Mouse (Mus musculus) midbrain, embryonic 16.5 days (tissue): ENCODE data around the gene Hmox2. TPM values are rescaled to one million over a fixed set of nuclear protein-coding genes. Genes with fewer than 3 reads are reported as not detected.

Source experiments
- ATAC-seq: fragments of 200-750 bp; cut with Nextera tagmentation; 2 replicates; pipeline ENCODE4 v1.8.0; 2017; ENCODE audit warnings: moderate TSS enrichment
- H3K27ac ChIP-seq: fragments of 300-500 bp; sonication (generic); 2 replicates; pipeline ENCODE4 v1.5.1; 2014; ENCODE audit warnings: mild to moderate bottlenecking, low read length, mixed read lengths
- H3K27me3 ChIP-seq: fragments of 300-500 bp; sonication (generic); 2 replicates; pipeline ENCODE4 v1.6.1; 2014; ENCODE audit warnings: low read depth, low read length, mixed read lengths; ENCODE audit not compliant: control insufficient read depth, insufficient read depth
- H3K36me3 ChIP-seq: fragments of 300-500 bp; sonication (generic); 2 replicates; pipeline ENCODE4 v1.6.1; 2014; ENCODE audit warnings: mild to moderate bottlenecking, low read length, moderate library complexity, mixed read lengths; ENCODE audit not compliant: control insufficient read depth, insufficient read depth
- H3K4me1 ChIP-seq: fragments of 300-500 bp; sonication (generic); 2 replicates; pipeline ENCODE4 v1.6.1; 2014; ENCODE audit warnings: mild to moderate bottlenecking, low read length, mixed read lengths; ENCODE audit not compliant: control insufficient read depth, insufficient read depth
- H3K4me2 ChIP-seq: fragments of 300-500 bp; sonication (generic); 2 replicates; pipeline ENCODE4 v1.6.1; 2014; ENCODE audit warnings: mild to moderate bottlenecking, low read length, mixed read lengths
- H3K4me3 ChIP-seq: fragments of 300-500 bp; sonication (generic); 2 replicates; pipeline ENCODE4 v1.5.1; 2014; ENCODE audit warnings: low read depth, mild to moderate bottlenecking, low read length, moderate library complexity, mixed read lengths
- H3K9ac ChIP-seq: fragments of 300-500 bp; sonication (generic); 2 replicates; pipeline ENCODE4 v1.6.1; 2014; ENCODE audit warnings: low read depth, low read length, mixed read lengths
- H3K9me3 ChIP-seq: fragments of 300-500 bp; sonication (generic); replicated peaks from 2 replicates; pipeline ENCODE4 v1.6.1; 2014; ENCODE audit warnings: mild to moderate bottlenecking, low read length, mixed read lengths; ENCODE audit not compliant: control insufficient read depth, poor library complexity, severe bottlenecking
- WGBS: fragments of 180-500 bp; shearing (Covaris S2); extraction: QIAGEN DNeasy Blood & Tissue Kit; methylation state at CpG from one replicate; pipeline ENCODE4 v1.1.7; 2014; 5-methylcytosine and 5-hydroxymethylcytosine counted together
- polyA plus RNA-seq: library from polyadenylated mRNA; unstranded; fragments of >200 nt; fragmentation: Nextera tagmentation; extraction: Ambion mirVana; gene quantifications from 2 replicates; pipeline ENCODE4 v1.2.1, GENCODE M21; 2015

Hmox2 gene
- polyA plus RNA-seq, 1 experiment from 2014 or later = 102 TPM

GRCm38 (mm10) chr16:4722128-4722914 lies 3.8 kb upstream of the Hmox2 start:
- no peak for ATAC-seq
- H3K4me3 ChIP-seq = no peak overlapping the region
- no peaks in the 10 kb centered on the region for H3K36me3 ChIP-seq
- WGBS = 83% methylated on average over 7 of the region's 7 CpGs
- H3K27ac ChIP-seq = no peak overlapping the region
- no peak overlapping the region for H3K9ac ChIP-seq
- H3K4me2 ChIP-seq = no peak overlapping the region
- no peaks in the 10 kb centered on the region for H3K27me3 ChIP-seq
- no peaks in the 10 kb centered on the region for H3K9me3 ChIP-seq
- H3K4me1 ChIP-seq = peaks cover 16% of the 10 kb centered on the region

DNA sequence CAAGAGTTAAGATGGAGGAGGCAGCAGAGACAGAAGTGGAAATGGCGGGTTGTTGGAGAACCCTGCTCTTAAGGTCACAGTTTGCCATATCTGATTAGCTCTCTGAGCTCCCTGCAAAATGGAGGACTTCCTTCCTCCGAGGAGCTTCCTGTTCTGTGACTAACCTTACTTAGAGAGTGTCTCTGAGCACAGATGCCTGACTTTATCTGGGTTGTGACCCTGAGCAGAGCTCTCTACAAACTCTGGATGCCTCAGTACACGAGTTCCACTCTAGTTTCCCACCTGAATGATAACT lies 3.3 kb upstream of the Hmox2 start:
- H3K4me3 ChIP-seq = no peak overlapping the region
- H3K27ac ChIP-seq = no peak overlapping the region
- H3K27me3 ChIP-seq = no peaks in the 10 kb centered on the region
- no peak overlapping the region for H3K4me2 ChIP-seq
- no peaks in the 10 kb centered on the region for H3K9me3 ChIP-seq
- no peak overlapping the region for H3K9ac ChIP-seq
- WGBS = 74% methylated on average over 3 of the region's 3 CpGs
- H3K4me1 ChIP-seq = peaks cover 16% of the 10 kb centered on the region
- H3K36me3 ChIP-seq = no peaks in the 10 kb centered on the region
- ATAC-seq = no peak

- Histone ChIP-seq H3K4me3 (no peak overlapping the region), H3K36me3 (no peaks in the 10 kb centered on the region), H3K9me3 (no peaks in the 10 kb centered on the region), H3K27me3 (no peaks in the 10 kb centered on the region), H3K9ac (no peak overlapping the region), H3K4me1 (peaks cover 13% of the 10 kb centered on the region), H3K4me2 (no peak overlapping the region), H3K27ac (no peak overlapping the region)
- ATAC-seq = no peak
- WGBS = 79% methylated on average over 4 of the region's 4 CpGs
These were observed 895 bp upstream of the Hmox2 start for GRCm38 (mm10) chr16:4725266-4725665.

- Histone ChIP-seq H3K36me3 (no peaks in the 10 kb centered on the region), H3K27ac (peak overlapping the region; percentile 84), H3K4me3 (peak overlapping the region; percentile 88), H3K9ac (peak overlapping the region; percentile 95), H3K4me2 (peak overlapping the region; percentile 72), H3K9me3 (no peaks in the 10 kb centered on the region), H3K27me3 (no peaks in the 10 kb centered on the region), H3K4me1 (peaks cover 13% of the 10 kb centered on the region)
- under 1% methylated on average over 40 of the region's 40 CpGs for WGBS
- peak; percentile 67 for ATAC-seq
These were observed 467 bp downstream of the Hmox2 start for GRCm38 (mm10) chr16:4726528-4727128.

GRCm38 (mm10) chr16:4727526-4727925 lies 1.4 kb downstream of the Hmox2 start:
- Histone ChIP-seq H3K9ac (no peak overlapping the region), H3K27me3 (no peaks in the 10 kb centered on the region), H3K4me3 (no peak overlapping the region; the same call in 1 of the 2 replicates), H3K4me1 (peaks cover 13% of the 10 kb centered on the region), H3K27ac (no peak overlapping the region), H3K9me3 (no peaks in the 10 kb centered on the region), H3K36me3 (no peaks in the 10 kb centered on the region), H3K4me2 (no peak overlapping the region)
- WGBS = 96% methylated on average over 1 of the region's 1 CpGs
- ATAC-seq = no peak

DNA sequence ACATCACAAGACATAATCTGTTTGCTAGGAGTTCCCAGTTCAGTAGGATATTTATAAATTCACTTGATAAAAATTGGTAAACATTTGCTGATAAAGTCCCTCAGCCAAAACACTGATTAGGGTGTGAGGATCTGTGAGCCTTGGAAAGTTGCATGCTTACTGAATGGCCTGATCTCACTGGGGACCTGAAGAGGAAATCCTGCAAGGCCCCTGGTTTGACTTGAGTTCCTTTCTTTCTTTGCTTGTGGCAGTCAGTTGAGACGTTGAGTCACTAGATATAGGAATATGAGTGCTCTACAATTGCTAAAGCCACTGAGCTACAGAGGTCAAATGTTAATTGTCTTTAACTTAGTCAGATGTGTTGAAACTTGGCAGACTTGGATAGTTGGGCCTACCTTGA lies 1.8 kb downstream of the Hmox2 start:
- Histone ChIP-seq H3K27ac (no peak overlapping the region), H3K9ac (no peak overlapping the region), H3K4me2 (no peak overlapping the region), H3K27me3 (no peaks in the 10 kb centered on the region), H3K4me1 (peaks cover 13% of the 10 kb centered on the region), H3K9me3 (no peaks in the 10 kb centered on the region), H3K36me3 (no peaks in the 10 kb centered on the region), H3K4me3 (no peak overlapping the region)
- no peak for ATAC-seq
- 86% methylated on average over 1 of the region's 1 CpGs for WGBS

GRCm38 (mm10) chr16:4730776-4731358 lies 4.7 kb downstream of the Hmox2 start:
- Histone ChIP-seq H3K4me3 (no peak overlapping the region), H3K27ac (no peak overlapping the region), H3K9me3 (no peaks in the 10 kb centered on the region), H3K4me2 (no peak overlapping the region), H3K36me3 (no peaks in the 10 kb centered on the region), H3K9ac (no peak overlapping the region), H3K4me1 (peaks cover 13% of the 10 kb centered on the region), H3K27me3 (no peaks in the 10 kb centered on the region)
- no peak for ATAC-seq
- 77% methylated on average over 3 of the region's 3 CpGs for WGBS

DNA sequence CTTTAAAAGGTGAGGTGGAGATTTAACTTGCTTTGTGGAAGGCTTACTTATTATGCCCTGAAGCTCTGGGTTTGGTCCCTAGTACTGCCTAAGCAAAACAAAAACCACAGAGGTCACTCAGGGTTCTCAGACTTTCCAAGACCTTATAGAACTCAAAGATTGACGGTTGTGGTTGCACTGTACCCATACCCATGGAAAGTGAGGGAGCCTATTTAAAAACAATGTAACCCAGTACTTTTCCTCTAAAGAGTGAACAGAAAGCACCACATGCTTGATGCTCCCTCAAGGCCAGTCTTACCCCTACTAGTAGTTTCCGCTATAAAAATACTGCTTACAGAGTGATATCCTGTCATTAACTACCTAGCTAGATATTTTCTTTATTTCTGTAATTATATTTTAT lies 10.1 kb downstream of the Hmox2 start:
- WGBS = 86% methylated on average over 2 of the region's 2 CpGs
- no peak for ATAC-seq
- Histone ChIP-seq H3K4me1 (no peaks in the 10 kb centered on the region), H3K27me3 (no peaks in the 10 kb centered on the region), H3K36me3 (no peaks in the 10 kb centered on the region), H3K9me3 (no peaks in the 10 kb centered on the region), H3K9ac (no peak overlapping the region), H3K27ac (no peak overlapping the region), H3K4me2 (no peak overlapping the region), H3K4me3 (no peak overlapping the region)

DNA sequence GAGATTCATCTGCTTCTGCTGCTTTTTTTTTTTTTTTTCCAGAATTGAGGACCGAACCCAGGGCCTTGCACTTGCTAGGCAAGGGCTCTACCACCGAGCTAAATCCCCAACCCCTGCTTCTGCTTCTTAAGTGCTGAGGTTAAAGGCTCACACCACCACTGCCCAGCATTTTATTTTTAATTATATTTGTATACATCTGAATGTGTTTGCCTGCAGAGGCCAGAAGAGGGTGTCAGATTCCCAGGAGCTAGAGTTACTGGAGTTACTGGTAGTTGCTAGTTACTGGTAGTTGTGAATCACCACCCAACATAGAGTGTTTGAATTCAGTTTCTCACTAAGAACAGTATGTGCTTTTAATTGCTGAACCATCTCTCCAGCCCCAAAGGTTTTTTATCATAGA lies 13.8 kb downstream of the Hmox2 start:
- 83% methylated on average over 2 of the region's 2 CpGs for WGBS
- Histone ChIP-seq H3K4me3 (no peak overlapping the region), H3K9me3 (no peaks in the 10 kb centered on the region), H3K4me2 (no peak overlapping the region), H3K4me1 (no peaks in the 10 kb centered on the region), H3K36me3 (no peaks in the 10 kb centered on the region), H3K27me3 (no peaks in the 10 kb centered on the region), H3K27ac (no peak overlapping the region), H3K9ac (no peak overlapping the region)
- no peak for ATAC-seq
